Mouse (Mus musculus): Measurements from ENCODE around the gene Baz2b. TPM values are rescaled to one million over a fixed set of nuclear protein-coding genes. Genes with fewer than 3 reads are reported as not detected.
"Not testable (repeated sequence)": the region's sequence is repeated elsewhere in the genome, so short reads cannot be mapped to it uniquely, and the experiment has no call there.

The Baz2b gene
- polyA plus RNA-seq, 1 experiment from 2014 or later = 54.8 TPM

- no peaks in the 10 kb centered on the region for H3K27me3 ChIP-seq (replicated peaks)
- WGBS = 88% methylated on average over 6 of the region's 6 CpGs
- H3K4me2 ChIP-seq = no peak overlapping the region
- ATAC-seq (ENCODE audit: insufficient number of reproducible peaks, low FRiP score) = no peak
- no peak overlapping the region for H3K9ac ChIP-seq
- no peaks in the 10 kb centered on the region for H3K9me3 ChIP-seq (replicated peaks)
- H3K27ac ChIP-seq (ENCODE audit: poor library complexity, severe bottlenecking) = no peak overlapping the region
- H3K36me3 ChIP-seq = peaks cover 36% of the 10 kb centered on the region
- H3K4me3 ChIP-seq = no peak overlapping the region
- H3K4me1 ChIP-seq (replicated peaks) = no peaks in the 10 kb centered on the region
Observed at GRCm38 (mm10) chr2:59870526-59870925, 339.1 kb downstream of the Baz2b start.

GRCm38 (mm10) chr2:59862618-59863017 lies 347.0 kb downstream of the Baz2b start:
- Histone ChIP-seq H3K27ac (ENCODE audit: poor library complexity, severe bottlenecking) (no peak overlapping the region), H3K4me2 (no peak overlapping the region), H3K4me3 (no peak overlapping the region), H3K36me3 (peaks cover 53% of the 10 kb centered on the region), H3K27me3 (replicated peaks) (no peaks in the 10 kb centered on the region), H3K9ac (no peak overlapping the region), H3K9me3 (replicated peaks) (no peaks in the 10 kb centered on the region), H3K4me1 (replicated peaks) (no peaks in the 10 kb centered on the region)
- no peak for ATAC-seq (ENCODE audit: insufficient number of reproducible peaks, low FRiP score)
- WGBS = 85% methylated on average over 6 of the region's 6 CpGs

GRCm38 (mm10) chr2:59854363-59854762 lies 355.3 kb downstream of the Baz2b start:
- no peak overlapping the region for H3K4me3 ChIP-seq
- no peak for ATAC-seq (ENCODE audit: insufficient number of reproducible peaks, low FRiP score)
- no peak overlapping the region for H3K4me2 ChIP-seq
- H3K36me3 ChIP-seq = peaks cover 58% of the 10 kb centered on the region
- no peaks in the 10 kb centered on the region for H3K27me3 ChIP-seq (replicated peaks)
- WGBS = 83% methylated on average over 9 of the region's 9 CpGs
- peaks cover 8% of the 10 kb centered on the region for H3K4me1 ChIP-seq (replicated peaks)
- H3K9me3 ChIP-seq (replicated peaks) = no peaks in the 10 kb centered on the region
- no peak overlapping the region for H3K9ac ChIP-seq
- no peak overlapping the region for H3K27ac ChIP-seq (ENCODE audit: poor library complexity, severe bottlenecking)

- Histone ChIP-seq H3K36me3 (peaks cover 50% of the 10 kb centered on the region), H3K9me3 (replicated peaks) (no peaks in the 10 kb centered on the region), H3K4me1 (replicated peaks) (peaks cover 8% of the 10 kb centered on the region), H3K4me3 (no peak overlapping the region), H3K27ac (ENCODE audit: poor library complexity, severe bottlenecking) (no peak overlapping the region), H3K9ac (no peak overlapping the region), H3K27me3 (replicated peaks) (no peaks in the 10 kb centered on the region), H3K4me2 (no peak overlapping the region)
- no peak for ATAC-seq (ENCODE audit: insufficient number of reproducible peaks, low FRiP score)
- 84% methylated on average over 10 of the region's 10 CpGs for WGBS
Observed at GRCm38 (mm10) chr2:59853543-59853942, 356.1 kb downstream of the Baz2b start.

GRCm38 (mm10) chr2:59852916-59853315 lies 356.7 kb downstream of the Baz2b start:
- Histone ChIP-seq H3K9ac (no peak overlapping the region), H3K9me3 (replicated peaks) (no peaks in the 10 kb centered on the region), H3K27me3 (replicated peaks) (no peaks in the 10 kb centered on the region), H3K4me2 (no peak overlapping the region), H3K36me3 (peaks cover 45% of the 10 kb centered on the region), H3K4me3 (no peak overlapping the region), H3K4me1 (replicated peaks) (peaks cover 8% of the 10 kb centered on the region), H3K27ac (ENCODE audit: poor library complexity, severe bottlenecking) (no peak overlapping the region)
- ATAC-seq (ENCODE audit: insufficient number of reproducible peaks, low FRiP score) = no peak
- 87% methylated on average over 11 of the region's 11 CpGs for WGBS

- not testable (repeated sequence) for H3K9ac ChIP-seq; H3K27me3 ChIP-seq (replicated peaks); H3K4me1 ChIP-seq (replicated peaks); H3K27ac ChIP-seq (ENCODE audit: poor library complexity, severe bottlenecking); H3K4me3 ChIP-seq; ATAC-seq (ENCODE audit: insufficient number of reproducible peaks, low FRiP score); H3K4me2 ChIP-seq; H3K9me3 ChIP-seq (replicated peaks)
- 90% methylated on average over 4 of the region's 5 CpGs for WGBS
- H3K36me3 ChIP-seq = peaks cover 36% of the 10 kb centered on the region
Observed at GRCm38 (mm10) chr2:59851885-59852284, 357.8 kb downstream of the Baz2b start.

Other genes with a start within 250 kb of the Baz2b start
- gene March7, start within 50 bp of the Baz2b start, polyA plus RNA-seq (2016; fragmentation: Nextera tagmentation; extraction: Ambion mirVana) = 71.1 and 76.6 TPM in 2 replicates
- gene Cd302, start 74.6 kb upstream of the Baz2b start, polyA plus RNA-seq (2016; fragmentation: Nextera tagmentation; extraction: Ambion mirVana) = 23.3 and 23.9 TPM in 2 replicates
- gene Ly75, start 173.5 kb upstream of the Baz2b start, polyA plus RNA-seq (2016; fragmentation: Nextera tagmentation; extraction: Ambion mirVana) = 2.6 and 2.9 TPM in 2 replicates